Mouse (Mus musculus): ENCODE measurements around the gene Itpr3.

- no peak for TF ChIP-seq CTCF (IDR thresholded peaks at IDR 0.05; ENCODE audit: low read depth)
- TF ChIP-seq EP300 (IDR thresholded peaks at IDR 0.05; ENCODE audit: low read depth), result no peak
These were observed 27.7 kb upstream of the Itpr3 start for GRCm38 (mm10) chr17:27029431-27029830.
